Mouse (Mus musculus) hindbrain, embryonic 14.5 days (tissue): ENCODE results near the gene Cyb5b. TPM values are rescaled to one million over a fixed set of nuclear protein-coding genes. Genes with fewer than 3 reads are reported as not detected.
"Not testable (repeated sequence)": the region's sequence is repeated elsewhere in the genome, so short reads cannot be mapped to it uniquely, and the experiment has no call there.

Experiments used
- ATAC-seq: fragments of 200-750 bp; cut with Nextera tagmentation; 2 replicates; pipeline ENCODE4 v1.8.0; 2017; ENCODE audit warnings: moderate number of reproducible peaks, mild to moderate bottlenecking, moderate TSS enrichment, moderate library complexity; ENCODE audit not compliant: low FRiP score
- DNase-seq: peaks from one replicate; pipeline ENCODE4 v3.0.0-alpha.2; 2015; ENCODE audit warnings: low spot score
- H3K27ac ChIP-seq: fragments of 300-500 bp; sonication (generic); 2 replicates; pipeline ENCODE4 v1.5.1; 2014; ENCODE audit warnings: mild to moderate bottlenecking, moderate library complexity
- H3K27me3 ChIP-seq: fragments of 300-500 bp; sonication (generic); 2 replicates; pipeline ENCODE4 v1.6.1; 2014; ENCODE audit warnings: mild to moderate bottlenecking, low read length, mixed read lengths; ENCODE audit not compliant: control insufficient read depth, insufficient read depth
- H3K36me3 ChIP-seq: fragments of 300-500 bp; sonication (generic); replicated peaks from 2 replicates; pipeline ENCODE4 v1.6.1; 2014; ENCODE audit not compliant: control insufficient read depth, insufficient read depth
- H3K4me1 ChIP-seq: fragments of 300-500 bp; sonication (generic); replicated peaks from 2 replicates; pipeline ENCODE4 v1.6.1; 2014; ENCODE audit warnings: antibody characterized with exemption, low read length, mixed read lengths; ENCODE audit not compliant: control insufficient read depth, insufficient read depth
- H3K4me2 ChIP-seq: fragments of 300-500 bp; sonication (generic); replicated peaks from 2 replicates; pipeline ENCODE4 v1.6.1; 2014; ENCODE audit warnings: mild to moderate bottlenecking, moderate library complexity
- H3K4me3 ChIP-seq: fragments of 300-500 bp; sonication (generic); replicated peaks from 2 replicates; pipeline ENCODE4 v1.5.1; 2014; ENCODE audit warnings: mild to moderate bottlenecking, low read length
- H3K9ac ChIP-seq: fragments of 300-500 bp; sonication (generic); 2 replicates; pipeline ENCODE4 v1.6.1; 2014
- H3K9me3 ChIP-seq: fragments of 300-500 bp; sonication (generic); 2 replicates; pipeline ENCODE4 v1.6.1; 2016; ENCODE audit warnings: low read length; ENCODE audit not compliant: control insufficient read depth
- WGBS: fragments of 180-500 bp; shearing (Covaris S2); extraction: QIAGEN DNeasy Blood & Tissue Kit; methylation state at CpG from one replicate; pipeline ENCODE4 v1.1.7; 2014; 5-methylcytosine and 5-hydroxymethylcytosine counted together
- polyA plus RNA-seq: library from polyadenylated mRNA; unstranded; fragments of >200 nt; fragmentation: Nextera tagmentation; extraction: Ambion mirVana; gene quantifications from 2 replicates; pipeline ENCODE4 v1.2.1, GENCODE M21; 2014

Gene Cyb5b
- 126 and 134 TPM in 2 replicates for polyA plus RNA-seq

GRCm38 (mm10) chr8:107150404-107151157, at the start of gene Cyb5b:
TSS of gene Cyb5b (plus strand) at chr8:107150640.
- H3K27ac ChIP-seq, result peak within 1 kb of the TSS; percentile 86
- H3K36me3 ChIP-seq, result peaks cover 15% of the 10 kb centered on the region
- ATAC-seq, result peak; percentile 95
- 1% methylated on average over 64 of the region's 65 CpGs for WGBS
- peak within 1 kb of the TSS; percentile 59 for H3K4me2 ChIP-seq
- peak; percentile 93 for DNase-seq
- H3K4me1 ChIP-seq, result peaks cover 11% of the 10 kb centered on the region
- H3K27me3 ChIP-seq, result no peaks in the 10 kb centered on the region
- no peaks in the 10 kb centered on the region for H3K9me3 ChIP-seq
- peak within 1 kb of the TSS; percentile 91 for H3K9ac ChIP-seq
- H3K4me3 ChIP-seq, result peak within 1 kb of the TSS; percentile 95

GRCm38 (mm10) chr8:107104547-107104946, 45.9 kb upstream of the Cyb5b start:
- Histone ChIP-seq H3K4me3 (no peak overlapping the region), H3K4me1 (no peaks in the 10 kb centered on the region), H3K9ac (no peak overlapping the region), H3K36me3 (no peaks in the 10 kb centered on the region), H3K27me3 (no peaks in the 10 kb centered on the region), H3K4me2 (no peak overlapping the region), H3K9me3 (no peaks in the 10 kb centered on the region), H3K27ac (no peak overlapping the region)
- DNase-seq (peak; percentile 83), ATAC-seq (no peak)
- WGBS, result 10% methylated on average over 4 of the region's 4 CpGs

- not testable (repeated sequence) for H3K27ac ChIP-seq, DNase-seq, H3K27me3 ChIP-seq, H3K4me3 ChIP-seq, H3K4me2 ChIP-seq, H3K9ac ChIP-seq, H3K4me1 ChIP-seq, ATAC-seq, H3K36me3 ChIP-seq, H3K9me3 ChIP-seq
- WGBS, result 93% methylated on average over 5 of the region's 5 CpGs
These were observed 42.4 kb upstream of the Cyb5b start for GRCm38 (mm10) chr8:107108089-107108488.

GRCm38 (mm10) chr8:107108978-107109720, 41.3 kb upstream of the Cyb5b start:
- no peaks in the 10 kb centered on the region for H3K9me3 ChIP-seq
- WGBS, result 69% methylated on average over 23 of the region's 23 CpGs
- H3K36me3 ChIP-seq, result no peaks in the 10 kb centered on the region
- H3K9ac ChIP-seq, result no peak overlapping the region
- H3K27me3 ChIP-seq, result no peaks in the 10 kb centered on the region
- DNase-seq (no peak), ATAC-seq (no peak)
- 0 out of 2 replicates have a peak overlapping the region, but pooled peaks have one; percentile 10 for H3K4me2 ChIP-seq
- H3K4me1 ChIP-seq, result no peaks in the 10 kb centered on the region
- H3K27ac ChIP-seq, result no peak overlapping the region
- H3K4me3 ChIP-seq, result no peak overlapping the region

- DNase-seq (no peak), ATAC-seq (no peak)
- 88% methylated on average over 5 of the region's 5 CpGs for WGBS
- H3K4me1 ChIP-seq, result no peaks in the 10 kb centered on the region
- H3K9ac ChIP-seq, result no peak overlapping the region
- no peak overlapping the region for H3K4me3 ChIP-seq
- no peaks in the 10 kb centered on the region for H3K36me3 ChIP-seq
- H3K4me2 ChIP-seq, result no peak overlapping the region
- no peaks in the 10 kb centered on the region for H3K27me3 ChIP-seq
- H3K9me3 ChIP-seq, result no peaks in the 10 kb centered on the region
- H3K27ac ChIP-seq, result no peak overlapping the region
These were observed 40.5 kb upstream of the Cyb5b start for GRCm38 (mm10) chr8:107109816-107110435.

- no peak overlapping the region for H3K4me3 ChIP-seq
- H3K9ac ChIP-seq, result no peak overlapping the region
- H3K9me3 ChIP-seq, result no peaks in the 10 kb centered on the region
- H3K4me2 ChIP-seq, result no peak overlapping the region
- 57% methylated on average over 9 of the region's 9 CpGs for WGBS
- H3K27me3 ChIP-seq, result no peaks in the 10 kb centered on the region
- H3K36me3 ChIP-seq, result no peaks in the 10 kb centered on the region
- ATAC-seq (no peak), DNase-seq (no peak)
- no peak overlapping the region for H3K27ac ChIP-seq
- H3K4me1 ChIP-seq, result no peaks in the 10 kb centered on the region
These were observed 39.7 kb upstream of the Cyb5b start for GRCm38 (mm10) chr8:107110629-107111330.

GRCm38 (mm10) chr8:107111340-107112105, 38.9 kb upstream of the Cyb5b start:
- Histone ChIP-seq H3K27ac (no peak overlapping the region), H3K4me3 (no peak overlapping the region), H3K36me3 (no peaks in the 10 kb centered on the region), H3K9me3 (no peaks in the 10 kb centered on the region), H3K4me1 (no peaks in the 10 kb centered on the region), H3K27me3 (no peaks in the 10 kb centered on the region), H3K4me2 (no peak overlapping the region), H3K9ac (no peak overlapping the region)
- DNase-seq (no peak), ATAC-seq (no peak)
- WGBS, result 94% methylated on average over 10 of the region's 11 CpGs

GRCm38 (mm10) chr8:107113209-107113608, 37.2 kb upstream of the Cyb5b start:
- no peaks in the 10 kb centered on the region for H3K36me3 ChIP-seq
- H3K4me1 ChIP-seq, result no peaks in the 10 kb centered on the region
- no peak overlapping the region for H3K4me2 ChIP-seq
- DNase-seq, result no peak
- WGBS, result 51% methylated on average over 4 of the region's 4 CpGs
- no peak for ATAC-seq
- no peaks in the 10 kb centered on the region for H3K27me3 ChIP-seq
- no peak overlapping the region for H3K27ac ChIP-seq
- H3K4me3 ChIP-seq, result no peak overlapping the region
- H3K9me3 ChIP-seq, result no peaks in the 10 kb centered on the region
- no peak overlapping the region for H3K9ac ChIP-seq
